Mouse (Mus musculus) layer of hippocampus, postnatal 25 days (tissue): ENCODE measurements around the gene Klhl5. TPM values are rescaled to one million over a fixed set of nuclear protein-coding genes. Genes with fewer than 3 reads are reported as not detected.
"Not testable (repeated sequence)": the region's sequence is repeated elsewhere in the genome, so short reads cannot be mapped to it uniquely, and the experiment has no call there.

Experiments used
- DNase-seq, 2 experiments: peaks; one replicate each; pipeline ENCODE4 v3.0.0; 2022; ENCODE audit warnings: mixed read lengths in 2 of 2, low spot score in 1 of 2; ENCODE audit errors: extremely low spot score in 1 of 2
- total RNA-seq, 2 experiments: library from RNA; stranded (reverse); gene quantifications; 2 replicates each; pipeline ENCODE4 v1.2.3; 2021

Gene Klhl5
- total RNA-seq, 2 experiments from 2014 or later, result 63.6 to 69.3 TPM

DNA sequence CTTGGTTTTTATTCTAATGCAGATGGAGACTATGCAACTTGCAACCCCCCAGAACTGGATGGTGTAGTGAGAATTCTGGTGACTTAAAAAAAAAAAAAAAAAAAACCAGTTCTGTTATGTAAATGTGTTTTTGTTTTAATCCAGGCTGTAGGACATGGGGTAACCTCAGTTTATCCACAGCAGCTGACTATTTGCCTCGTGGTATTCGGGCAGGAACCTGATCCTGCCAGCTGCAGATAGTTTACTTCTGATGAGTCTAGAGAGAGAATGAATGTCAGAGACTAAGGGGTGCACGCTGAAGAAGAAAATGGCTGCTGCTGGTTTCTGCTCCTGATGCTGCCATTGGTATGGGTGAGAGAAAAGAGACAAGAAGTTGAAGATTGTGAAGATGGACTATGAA is 11.3 kb upstream of the Klhl5 start:
- DNase-seq, result no peak

DNA sequence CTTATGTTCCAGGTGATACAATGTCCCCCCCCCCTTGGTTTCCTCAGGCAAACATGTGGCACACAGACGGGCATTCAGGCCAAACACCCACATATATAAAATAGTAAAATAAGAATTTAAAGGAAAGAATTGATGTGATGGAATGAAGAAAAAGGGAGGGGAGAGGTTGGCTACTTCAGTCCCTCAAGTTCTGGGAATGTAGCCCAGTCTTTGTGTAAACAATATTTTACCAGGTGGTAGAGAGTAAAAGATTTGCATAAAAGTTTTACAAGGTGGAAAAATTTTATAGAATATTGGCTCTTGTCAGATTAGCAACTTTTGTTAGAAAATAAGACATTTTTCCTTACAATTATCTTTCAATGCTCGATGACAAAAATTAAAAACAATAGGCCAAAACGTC is 10.5 kb upstream of the Klhl5 start:
- no peak for DNase-seq

DNA sequence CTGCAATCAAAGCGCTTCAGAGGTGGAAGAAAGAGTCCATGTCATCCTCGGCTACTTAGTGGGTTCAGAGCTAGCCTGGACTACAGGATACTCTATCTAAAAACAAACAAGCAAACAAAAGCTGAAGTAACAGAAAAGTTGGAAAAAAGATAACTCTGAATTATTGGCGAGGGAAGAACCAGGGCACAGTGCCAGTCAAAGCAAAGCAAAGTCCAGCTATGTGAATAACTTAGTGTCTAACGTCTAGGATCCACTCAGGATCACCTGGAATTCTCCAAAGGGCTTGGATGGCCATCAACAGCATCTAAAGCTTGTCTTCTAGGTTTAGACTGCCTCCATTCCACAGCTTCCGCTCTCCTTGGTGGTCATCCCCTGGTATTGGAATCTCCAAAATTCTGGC is 9.9 kb upstream of the Klhl5 start:
- no peak for DNase-seq

DNA sequence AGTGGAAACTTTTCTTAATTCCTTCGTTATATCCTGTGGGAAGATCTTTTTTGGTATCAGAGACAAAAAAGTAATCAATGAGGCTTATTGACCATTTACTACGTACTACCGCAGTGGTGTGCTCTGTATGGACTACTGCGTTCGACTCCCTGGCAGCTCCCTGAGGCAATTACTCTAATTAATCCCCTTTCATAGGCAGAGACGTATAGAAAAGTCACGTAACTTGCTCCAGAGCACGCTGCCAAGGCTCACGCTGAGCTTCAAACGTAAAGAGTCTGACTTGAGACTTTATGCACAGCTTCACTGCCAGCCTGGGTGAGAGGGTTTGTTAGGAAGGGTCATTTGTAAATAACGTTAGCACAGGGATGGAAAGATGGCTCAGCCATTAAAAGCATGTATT is 7.3 kb upstream of the Klhl5 start:
- DNase-seq, result no peak

DNA sequence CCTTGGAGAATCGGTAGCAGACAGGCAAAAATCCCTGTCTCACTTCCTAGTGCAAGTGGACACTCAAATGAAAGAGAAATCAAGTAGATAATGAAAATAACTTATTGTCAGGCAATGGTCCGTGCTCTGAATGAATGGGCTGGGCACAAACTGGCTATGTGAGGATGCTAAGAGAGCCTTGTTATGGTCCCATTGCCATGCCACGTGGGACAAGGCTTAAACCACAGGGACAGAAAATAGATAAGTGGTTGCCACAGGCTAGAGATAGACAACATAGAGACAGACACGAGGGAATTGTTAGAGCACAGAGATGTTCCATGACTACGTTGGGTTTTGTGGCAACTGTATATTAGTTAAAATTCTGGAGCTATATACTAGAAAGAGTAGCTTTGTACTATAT is 6.1 kb upstream of the Klhl5 start:
- DNase-seq, result no peak

DNA sequence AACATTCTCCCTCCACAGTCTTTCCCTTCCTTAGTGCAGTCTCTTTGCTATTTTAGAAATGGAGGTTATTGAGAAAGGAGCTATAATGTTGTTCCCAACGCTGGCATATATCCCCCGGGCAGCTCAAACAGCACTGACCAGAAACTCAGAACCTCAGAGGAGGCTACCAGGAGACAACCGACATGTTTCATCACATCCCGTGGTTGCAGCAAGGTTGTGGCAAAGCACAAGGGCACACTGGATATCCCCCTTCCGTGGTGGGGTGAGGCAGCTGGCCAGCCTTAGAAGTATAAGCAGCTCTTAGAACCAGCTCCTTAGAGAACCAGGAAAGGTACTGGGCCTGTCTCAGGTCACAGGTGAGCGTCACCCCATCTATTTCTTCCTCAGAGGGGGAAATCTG is 5.7 kb upstream of the Klhl5 start:
- DNase-seq, result no peak

DNA sequence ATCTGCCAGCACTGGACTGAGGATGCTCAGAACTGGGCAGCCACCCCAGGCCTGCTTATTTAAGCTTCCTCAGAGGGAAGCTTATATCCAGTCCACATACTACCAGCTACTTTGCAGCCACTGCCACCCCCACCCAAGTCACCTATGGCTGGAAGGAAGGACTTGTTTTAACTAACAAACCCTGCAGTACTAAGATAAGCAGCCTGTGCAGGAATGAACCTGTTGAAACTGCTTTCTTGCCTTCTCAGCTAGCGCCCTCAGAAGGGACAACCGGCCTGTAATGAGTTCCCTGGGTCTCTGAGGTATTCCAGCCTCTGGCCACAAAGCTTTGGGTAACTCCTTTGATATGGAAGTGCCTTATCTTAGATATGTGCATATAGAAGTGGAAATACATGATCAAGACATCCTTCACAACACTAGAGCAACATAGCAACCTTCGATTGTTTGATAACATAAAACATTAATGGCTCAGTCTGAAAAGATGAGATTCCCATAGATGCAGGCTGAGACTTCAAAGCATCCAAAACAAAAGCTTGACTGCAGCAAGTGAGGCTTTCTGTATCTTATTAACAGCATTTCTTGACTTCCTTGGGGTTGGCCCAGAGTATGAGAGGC is 5.2 kb upstream of the Klhl5 start:
- no peak for DNase-seq

DNA sequence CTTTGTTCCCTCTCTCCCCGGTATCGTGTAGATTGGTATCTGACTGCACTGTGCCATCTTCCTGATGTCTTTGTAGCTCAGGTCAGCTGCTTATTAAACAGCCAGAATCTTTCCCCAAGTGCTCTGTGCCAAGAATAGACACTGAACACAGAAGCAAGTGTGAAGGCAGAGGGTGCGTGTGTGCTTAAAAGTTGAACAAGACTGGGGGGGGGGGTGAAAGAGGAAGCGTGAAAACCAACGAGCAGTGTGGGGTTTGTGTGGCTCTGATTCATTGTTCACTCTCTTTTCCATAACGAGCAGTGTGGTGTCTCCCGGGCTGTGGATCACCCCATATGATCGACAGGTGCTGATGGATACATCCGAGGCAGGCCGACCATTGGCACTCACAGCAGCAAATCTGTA is 4.7 kb upstream of the Klhl5 start:
- no peak for DNase-seq

DNA sequence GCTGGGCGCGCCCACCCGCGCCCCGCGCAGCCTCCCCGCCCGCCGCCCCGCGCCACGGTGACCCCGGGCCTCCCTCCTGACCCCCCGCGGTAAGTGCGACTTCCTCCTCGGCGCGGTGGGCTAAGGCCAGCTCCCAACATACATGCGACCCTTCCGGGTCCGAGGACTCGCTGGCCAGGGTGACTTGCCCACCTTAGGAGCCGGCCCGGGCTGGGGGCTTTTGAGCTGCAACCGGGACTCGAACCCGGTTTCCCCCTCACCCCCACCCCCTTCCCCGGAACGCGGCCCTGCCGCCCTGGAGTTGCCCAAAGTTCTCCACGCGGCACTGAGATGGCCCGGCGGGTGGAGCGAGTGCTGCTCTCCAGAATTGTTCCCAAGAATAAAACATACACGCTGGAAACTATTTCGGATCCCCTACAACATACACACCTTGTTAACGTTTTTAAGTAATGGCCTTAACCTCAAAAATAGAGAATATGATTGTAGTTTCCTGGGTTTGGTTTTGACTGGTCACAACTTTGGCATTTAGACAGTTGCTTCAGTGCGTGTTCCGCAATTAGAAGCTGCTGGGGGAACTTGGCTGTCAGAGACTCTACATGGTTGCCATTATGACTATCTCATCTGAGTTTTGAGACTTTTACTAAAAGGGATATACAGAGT is 564 bp downstream of the Klhl5 start:
- peak in 1 of 2 experiments; percentile 22 for DNase-seq

DNA sequence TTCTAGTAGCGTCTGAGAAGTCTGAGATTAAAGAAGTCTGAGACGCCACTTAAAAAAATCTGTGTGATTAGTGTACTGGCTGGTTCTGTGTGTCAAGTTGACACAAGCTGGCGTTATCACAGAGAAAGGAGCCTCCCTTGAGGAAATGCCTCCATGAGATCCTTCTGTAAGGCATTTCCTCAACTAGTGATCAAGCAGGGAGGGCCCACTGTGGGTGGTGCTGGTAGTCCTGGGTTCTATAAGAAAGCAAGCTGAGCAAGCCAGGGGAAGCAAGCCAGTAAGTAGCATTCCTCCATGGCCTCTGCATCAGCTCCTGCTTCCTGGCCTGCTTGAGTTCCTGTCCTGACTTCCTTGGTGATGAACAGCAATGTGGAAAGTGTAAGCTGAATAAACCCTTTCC is 4.9 kb downstream of the Klhl5 start:
- not testable (repeated sequence) for DNase-seq

DNA sequence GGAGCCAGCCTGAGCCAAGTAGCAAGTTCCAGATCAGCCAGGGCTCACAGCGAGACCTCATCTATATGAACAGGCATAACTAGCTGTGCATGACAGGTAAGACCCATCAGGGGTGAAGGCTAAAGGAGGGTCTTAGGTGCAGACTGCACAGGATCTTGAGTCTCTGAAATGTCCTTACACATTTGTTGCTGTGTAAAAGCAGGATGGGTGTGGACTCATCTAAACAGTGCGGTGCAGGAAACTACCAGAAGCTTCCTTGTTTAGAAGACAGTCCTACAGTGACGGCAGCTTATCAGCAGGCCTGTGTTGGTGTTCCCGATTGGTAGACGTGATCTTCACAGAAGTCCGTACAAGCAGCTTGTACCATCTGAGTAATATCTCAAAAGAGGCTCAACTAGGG is 6.0 kb downstream of the Klhl5 start:
- DNase-seq, result no peak

DNA sequence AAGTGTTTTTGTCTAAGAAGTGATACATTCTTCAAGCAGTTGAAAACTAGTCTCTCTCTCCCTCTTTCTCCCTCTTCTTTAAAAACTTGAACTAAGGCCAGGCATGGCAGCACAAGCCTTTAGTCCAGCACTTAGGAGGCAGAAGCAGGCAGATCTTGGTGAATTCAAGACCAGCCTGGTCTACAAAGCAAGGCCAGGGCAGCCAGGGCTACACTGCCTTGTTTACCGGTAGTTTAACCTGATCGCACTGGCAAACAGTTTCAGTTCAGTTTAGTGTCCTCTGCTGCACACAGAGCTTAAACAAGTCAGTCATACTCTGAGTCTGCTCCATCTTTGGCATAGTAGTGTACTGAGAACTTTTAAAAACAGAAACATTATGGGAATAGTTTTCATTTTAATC is 9.4 kb downstream of the Klhl5 start:
- DNase-seq, result no peak

DNA sequence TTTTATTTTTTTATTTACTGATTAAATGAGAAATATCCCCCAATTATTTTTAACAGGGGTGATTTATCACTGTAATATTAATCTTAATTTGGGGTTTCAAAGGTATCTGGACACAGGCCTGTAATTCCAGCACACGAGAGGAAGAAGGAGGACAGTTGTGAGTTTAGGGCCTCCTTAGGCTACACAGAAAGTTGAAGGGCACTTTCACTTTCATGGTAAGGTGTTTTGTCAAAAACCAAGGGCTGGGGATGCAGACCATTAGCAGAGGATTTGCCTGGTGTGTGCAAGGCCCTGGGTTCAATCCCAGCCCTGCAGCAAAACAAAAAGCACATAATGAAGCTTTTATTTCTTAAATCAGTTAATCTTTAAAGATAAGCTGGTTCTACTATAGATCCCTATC is 12.2 kb downstream of the Klhl5 start:
- DNase-seq, result no peak

DNA sequence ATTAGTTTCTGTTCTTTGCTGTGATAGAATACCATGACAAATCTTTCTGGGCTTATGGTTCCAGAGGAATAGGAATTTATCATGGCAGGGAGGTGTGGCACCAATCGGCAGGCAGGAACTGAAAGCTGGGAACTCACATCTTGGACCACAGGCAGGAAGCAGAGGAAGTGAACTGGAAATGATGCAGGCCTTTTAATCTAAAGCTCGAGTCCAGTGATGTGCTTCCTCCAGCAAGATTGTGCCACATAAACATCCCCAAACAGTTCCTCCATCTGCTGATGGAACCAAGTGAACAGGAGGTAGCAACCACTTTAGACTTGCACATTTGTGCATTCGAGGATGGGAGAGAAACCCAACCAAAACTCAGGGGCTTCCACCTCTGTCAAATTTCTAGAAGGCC is 12.6 kb downstream of the Klhl5 start:
- no peak for DNase-seq

DNA sequence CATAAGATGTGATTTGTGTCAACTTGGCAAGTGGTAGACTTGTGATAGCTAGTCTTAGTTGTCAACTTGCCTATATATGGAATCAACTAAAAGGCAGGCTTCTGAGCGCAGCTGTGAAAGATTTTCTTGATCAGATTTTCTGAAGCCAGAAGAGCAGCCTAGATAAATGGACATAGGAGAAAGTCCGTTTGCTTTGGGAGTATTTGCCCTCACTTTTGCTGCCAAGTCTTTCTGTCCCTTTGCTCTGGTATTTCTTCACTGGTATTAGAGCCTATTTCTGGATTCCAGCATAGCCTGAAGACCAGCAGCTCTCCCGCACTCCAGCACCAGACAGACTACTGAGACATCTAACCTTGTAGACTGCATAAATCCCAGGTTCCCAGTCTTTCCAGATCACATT is 15.3 kb downstream of the Klhl5 start:
- DNase-seq, result no peak

DNA sequence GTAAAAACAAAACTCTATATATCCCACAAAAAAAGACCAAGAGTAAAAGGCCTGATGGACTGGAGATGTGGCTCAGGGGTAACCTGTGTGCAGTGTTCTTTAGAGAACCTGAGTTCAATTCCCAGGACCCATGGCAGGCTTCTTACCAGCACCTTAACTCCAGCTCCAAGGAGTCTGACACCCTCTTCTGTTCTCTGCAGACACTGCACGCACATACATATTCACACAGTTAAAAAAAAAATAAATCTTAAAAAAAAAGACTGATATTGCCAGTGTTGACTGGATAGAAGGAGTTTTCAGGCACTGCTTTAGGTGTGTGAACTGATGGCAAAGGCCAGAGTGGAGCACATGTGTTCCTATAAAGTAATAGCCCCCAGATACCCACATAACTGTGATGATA is 18.8 kb downstream of the Klhl5 start:
- DNase-seq, result no peak

DNA sequence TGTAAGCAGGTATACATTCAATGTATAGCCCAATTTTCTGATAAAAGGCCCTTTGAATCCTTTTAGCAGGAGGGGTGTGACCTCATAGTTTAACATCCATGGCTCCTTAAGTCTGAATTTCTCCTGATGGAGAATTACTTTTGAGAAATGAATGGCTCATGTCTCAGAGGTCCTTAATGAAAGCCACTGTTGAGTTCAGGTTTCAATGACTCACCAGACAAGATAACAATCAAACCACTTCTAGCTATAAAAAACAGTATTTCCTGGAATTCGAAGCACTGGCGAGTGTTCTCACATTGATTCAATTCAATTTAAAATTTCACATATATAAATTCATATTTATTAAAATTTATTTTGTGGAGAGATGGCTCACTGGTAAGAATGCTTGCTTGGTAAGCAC is 21.1 kb downstream of the Klhl5 start:
- DNase-seq, result no peak

DNA sequence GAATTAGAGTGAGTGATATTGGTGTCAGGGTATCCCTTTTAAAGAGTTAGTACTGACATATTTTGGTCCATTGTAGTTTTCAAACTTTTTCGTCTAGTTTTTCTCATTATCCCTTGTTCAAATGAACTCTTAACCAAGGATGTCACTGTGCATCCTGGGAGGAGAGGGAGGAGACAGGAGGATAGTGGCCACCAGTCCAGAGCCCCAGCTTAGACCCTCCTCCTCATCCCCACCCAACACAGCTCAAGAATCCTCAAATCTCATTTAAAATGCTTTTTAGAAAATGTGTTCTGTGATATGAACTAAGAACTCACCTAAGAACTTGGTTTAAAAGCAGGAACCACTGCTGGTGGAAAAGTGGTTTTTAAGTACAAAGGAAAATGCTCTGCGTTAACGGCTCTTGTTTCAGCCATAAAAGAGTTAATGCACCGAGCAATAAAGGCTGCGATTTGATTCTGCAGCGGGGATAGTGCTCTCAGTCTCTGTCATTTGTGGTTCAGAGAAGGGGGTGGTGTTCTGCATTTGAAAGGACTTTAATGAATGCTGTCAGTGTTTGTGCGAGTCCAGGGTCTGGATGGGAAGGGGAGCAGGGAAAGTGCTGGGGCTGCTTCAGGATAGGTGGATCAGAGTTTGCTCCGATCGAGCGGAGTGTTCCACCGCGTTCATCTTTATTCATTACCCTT is 23.3 kb downstream of the Klhl5 start:
- peak in 1 of 2 experiments; percentile 42 for DNase-seq

DNA sequence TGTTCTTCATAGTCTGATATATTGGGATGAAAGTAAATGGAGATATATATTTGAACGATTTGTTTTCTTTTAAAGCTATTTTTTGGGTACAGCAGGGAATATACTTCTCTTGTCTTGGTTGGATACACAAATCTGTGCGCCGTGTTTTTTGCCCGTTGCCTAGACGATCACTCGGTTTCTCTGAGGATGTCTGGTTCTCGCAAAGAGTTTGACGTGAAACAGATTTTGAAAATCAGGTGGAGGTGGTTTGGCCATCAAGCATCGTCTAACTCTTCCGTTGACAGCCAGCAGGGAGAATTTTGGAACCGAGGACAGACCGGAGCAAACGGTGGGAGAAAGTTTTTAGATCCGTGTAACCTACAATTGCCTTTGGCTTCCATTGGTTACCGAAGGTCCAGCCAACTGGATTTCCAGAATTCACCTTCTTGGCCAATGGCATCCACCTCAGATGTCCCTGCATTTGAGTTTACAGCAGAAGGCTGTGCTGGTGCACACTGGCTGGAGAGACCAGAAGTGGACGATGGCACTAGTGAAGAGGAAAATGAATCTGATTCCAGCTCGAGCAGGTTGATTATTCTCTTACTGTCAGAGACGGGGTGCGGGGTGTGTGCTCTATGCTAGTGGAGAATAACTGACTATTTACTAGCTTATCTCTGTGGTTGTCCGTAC is 24.0 kb downstream of the Klhl5 start:
- DNase-seq, result peak; percentile 26 to 32

DNA sequence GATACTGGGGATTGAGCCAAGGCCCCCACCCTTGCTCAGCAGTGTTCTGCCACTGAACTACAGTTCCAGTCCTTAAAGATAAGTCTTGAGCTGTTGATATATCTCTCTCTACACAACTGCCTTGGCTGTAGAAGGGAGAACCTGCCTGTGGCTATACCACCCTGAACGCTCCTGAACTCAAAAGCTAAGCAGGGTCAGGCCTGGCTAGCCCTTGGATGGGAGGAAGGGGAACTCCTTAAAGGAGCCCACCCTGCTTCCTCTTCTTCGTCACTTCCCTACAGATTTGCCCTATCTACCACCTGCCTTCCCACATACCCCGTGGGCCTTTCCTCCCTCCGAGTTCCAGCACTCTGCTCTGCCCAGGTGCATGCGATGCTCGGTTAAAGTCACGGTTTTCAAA is 28.8 kb downstream of the Klhl5 start:
- DNase-seq, result no peak

DNA sequence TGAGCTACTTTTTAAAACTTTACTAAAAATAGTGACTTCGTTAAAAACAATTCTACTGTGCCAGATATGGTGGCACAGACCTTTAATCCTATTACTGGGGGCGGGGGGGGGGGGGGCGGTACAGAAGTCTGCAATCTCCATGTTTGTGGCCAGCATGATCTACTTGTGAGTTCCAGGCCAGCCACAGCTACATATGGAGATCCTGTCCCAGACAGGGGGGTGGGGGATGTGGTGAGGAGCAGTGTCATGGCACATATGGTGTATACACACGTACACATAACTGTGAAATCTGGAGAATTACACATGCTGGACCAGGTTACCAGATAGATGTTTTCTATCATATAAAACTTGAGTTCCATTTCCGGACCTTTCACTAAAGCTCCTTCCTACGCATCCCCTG is 29.7 kb downstream of the Klhl5 start:
- no peak for DNase-seq

DNA sequence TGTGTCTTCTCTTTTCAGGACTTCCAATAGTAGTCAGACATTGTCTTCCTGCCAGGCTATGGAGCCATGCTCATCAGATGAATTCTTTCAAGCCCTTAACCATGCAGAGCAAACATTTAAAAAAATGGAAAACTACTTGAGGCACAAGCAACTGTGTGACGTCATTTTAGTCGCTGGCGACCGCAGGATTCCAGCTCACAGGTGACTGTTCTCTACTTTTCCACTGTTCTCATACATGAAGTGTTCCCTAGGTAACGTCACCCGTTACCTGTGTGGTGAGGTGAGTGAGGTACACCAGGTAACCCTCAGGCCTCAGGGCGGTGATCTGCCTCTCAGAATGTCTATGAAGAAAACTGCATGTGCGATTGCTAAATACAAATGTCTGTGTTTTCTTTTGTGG is 33.9 kb downstream of the Klhl5 start:
- DNase-seq, result no peak
